Mouse (Mus musculus): ENCODE data around the gene Rap1b. TPM values are rescaled to one million over a fixed set of nuclear protein-coding genes. Genes with fewer than 3 reads are reported as not detected.

Gene Rap1b
- polyA plus RNA-seq, 1 experiment from 2014 or later, result 135 TPM

GRCm38 (mm10) chr10:117816721-117817120 is 29.1 kb downstream of the Rap1b start:
- no peak overlapping the region for H3K9ac ChIP-seq (ENCODE audit: low read length)
- no peak overlapping the region for H3K4me2 ChIP-seq (ENCODE audit: low read depth, low read length)
- H3K27me3 ChIP-seq (ENCODE audit: control insufficient read depth, insufficient read depth, low read length), result no peaks in the 10 kb centered on the region
- WGBS, result 76% methylated on average over 6 of the region's 6 CpGs
- H3K4me3 ChIP-seq (ENCODE audit: low read length), result no peak overlapping the region
- no peaks in the 10 kb centered on the region for H3K4me1 ChIP-seq (ENCODE audit: control insufficient read depth, insufficient read depth, low read length)
- no peak for ATAC-seq (replicated peaks; ENCODE audit: extremely low read depth, insufficient read depth, low FRiP score)
- peaks cover 55% of the 10 kb centered on the region for H3K36me3 ChIP-seq (ENCODE audit: control insufficient read depth, insufficient read depth)
- H3K27ac ChIP-seq (ENCODE audit: low read length), result no peak overlapping the region
- no peaks in the 10 kb centered on the region for H3K9me3 ChIP-seq (replicated peaks; ENCODE audit: control insufficient read depth, low read length)

- Histone ChIP-seq H3K36me3 (ENCODE audit: control insufficient read depth, insufficient read depth) (peaks cover 37% of the 10 kb centered on the region), H3K4me2 (ENCODE audit: low read depth, low read length) (no peak overlapping the region), H3K4me1 (ENCODE audit: control insufficient read depth, insufficient read depth, low read length) (no peaks in the 10 kb centered on the region), H3K27ac (ENCODE audit: low read length) (no peak overlapping the region), H3K9ac (ENCODE audit: low read length) (no peak overlapping the region), H3K9me3 (replicated peaks; ENCODE audit: control insufficient read depth, low read length) (no peaks in the 10 kb centered on the region), H3K4me3 (ENCODE audit: low read length) (no peak overlapping the region), H3K27me3 (ENCODE audit: control insufficient read depth, insufficient read depth, low read length) (no peaks in the 10 kb centered on the region)
- WGBS, result 94% methylated on average over 2 of the region's 2 CpGs
- no peak for ATAC-seq (replicated peaks; ENCODE audit: extremely low read depth, insufficient read depth, low FRiP score)
Observed at GRCm38 (mm10) chr10:117812501-117812900, 33.3 kb downstream of the Rap1b start.

GRCm38 (mm10) chr10:117811555-117811954 is 34.3 kb downstream of the Rap1b start:
- Histone ChIP-seq H3K4me3 (ENCODE audit: low read length) (no peak overlapping the region), H3K9ac (ENCODE audit: low read length) (no peak overlapping the region), H3K9me3 (replicated peaks; ENCODE audit: control insufficient read depth, low read length) (no peaks in the 10 kb centered on the region), H3K4me1 (ENCODE audit: control insufficient read depth, insufficient read depth, low read length) (no peaks in the 10 kb centered on the region), H3K27ac (ENCODE audit: low read length) (no peak overlapping the region), H3K4me2 (ENCODE audit: low read depth, low read length) (no peak overlapping the region), H3K27me3 (ENCODE audit: control insufficient read depth, insufficient read depth, low read length) (no peaks in the 10 kb centered on the region), H3K36me3 (ENCODE audit: control insufficient read depth, insufficient read depth) (peaks cover 30% of the 10 kb centered on the region)
- no peak for ATAC-seq (replicated peaks; ENCODE audit: extremely low read depth, insufficient read depth, low FRiP score)
- WGBS, result 93% methylated on average over 8 of the region's 8 CpGs

- 79% methylated on average over 11 of the region's 11 CpGs for WGBS
- no peak for ATAC-seq (replicated peaks; ENCODE audit: extremely low read depth, insufficient read depth, low FRiP score)
Observed at GRCm38 (mm10) chr10:117810506-117810905, 35.3 kb downstream of the Rap1b start.

GRCm38 (mm10) chr10:117808068-117808467 is 37.8 kb downstream of the Rap1b start:
- H3K27me3 ChIP-seq (ENCODE audit: control insufficient read depth, insufficient read depth, low read length), result no peaks in the 10 kb centered on the region
- no peak overlapping the region for H3K4me3 ChIP-seq (ENCODE audit: low read length)
- no peak for ATAC-seq (replicated peaks; ENCODE audit: extremely low read depth, insufficient read depth, low FRiP score)
- no peaks in the 10 kb centered on the region for H3K4me1 ChIP-seq (ENCODE audit: control insufficient read depth, insufficient read depth, low read length)
- 77% methylated on average over 6 of the region's 6 CpGs for WGBS
- no peak overlapping the region for H3K27ac ChIP-seq (ENCODE audit: low read length)
- H3K36me3 ChIP-seq (ENCODE audit: control insufficient read depth, insufficient read depth), result peaks cover 15% of the 10 kb centered on the region
- H3K4me2 ChIP-seq (ENCODE audit: low read depth, low read length), result no peak overlapping the region
- H3K9ac ChIP-seq (ENCODE audit: low read length), result no peak overlapping the region
- no peaks in the 10 kb centered on the region for H3K9me3 ChIP-seq (replicated peaks; ENCODE audit: control insufficient read depth, low read length)

More at GRCm38 (mm10) chr10:117810506-117810905, 35.3 kb downstream of the Rap1b start:
- H3K27ac ChIP-seq (ENCODE audit: low read length), result no peak overlapping the region
- H3K36me3 ChIP-seq (ENCODE audit: control insufficient read depth, insufficient read depth), result peaks cover 23% of the 10 kb centered on the region
- no peak overlapping the region for H3K4me2 ChIP-seq (ENCODE audit: low read depth, low read length)
- H3K9me3 ChIP-seq (replicated peaks; ENCODE audit: control insufficient read depth, low read length), result no peaks in the 10 kb centered on the region
- H3K9ac ChIP-seq (ENCODE audit: low read length), result no peak overlapping the region
- no peaks in the 10 kb centered on the region for H3K27me3 ChIP-seq (ENCODE audit: control insufficient read depth, insufficient read depth, low read length)
- no peaks in the 10 kb centered on the region for H3K4me1 ChIP-seq (ENCODE audit: control insufficient read depth, insufficient read depth, low read length)
- no peak overlapping the region for H3K4me3 ChIP-seq (ENCODE audit: low read length)

- no peak for ATAC-seq (replicated peaks; ENCODE audit: extremely low read depth, insufficient read depth, low FRiP score)
- WGBS, result 46% methylated on average over 9 of the region's 9 CpGs
Observed at GRCm38 (mm10) chr10:117805919-117806318, 39.9 kb downstream of the Rap1b start.

GRCm38 (mm10) chr10:117803870-117804850 is 41.7 kb downstream of the Rap1b start:
- 83% methylated on average over 31 of the region's 31 CpGs for WGBS
- ATAC-seq (replicated peaks; ENCODE audit: extremely low read depth, insufficient read depth, low FRiP score), result no peak
- H3K4me2 ChIP-seq (ENCODE audit: low read depth, low read length), result no peak overlapping the region
- no peaks in the 10 kb centered on the region for H3K9me3 ChIP-seq (replicated peaks; ENCODE audit: control insufficient read depth, low read length)
- no peaks in the 10 kb centered on the region for H3K27me3 ChIP-seq (ENCODE audit: control insufficient read depth, insufficient read depth, low read length)
- H3K36me3 ChIP-seq (ENCODE audit: control insufficient read depth, insufficient read depth), result no peaks in the 10 kb centered on the region
- H3K4me3 ChIP-seq (ENCODE audit: low read length), result no peak overlapping the region
- H3K4me1 ChIP-seq (ENCODE audit: control insufficient read depth, insufficient read depth, low read length), result no peaks in the 10 kb centered on the region
- no peak overlapping the region for H3K27ac ChIP-seq (ENCODE audit: low read length)
- no peak overlapping the region for H3K9ac ChIP-seq (ENCODE audit: low read length)

More at GRCm38 (mm10) chr10:117805919-117806318, 39.9 kb downstream of the Rap1b start:
- H3K27ac ChIP-seq (ENCODE audit: low read length), result no peak overlapping the region
- peaks cover 3% of the 10 kb centered on the region; the same call in 1 of the 2 replicates for H3K36me3 ChIP-seq (ENCODE audit: control insufficient read depth, insufficient read depth)
- no peaks in the 10 kb centered on the region for H3K9me3 ChIP-seq (replicated peaks; ENCODE audit: control insufficient read depth, low read length)
- no peak overlapping the region for H3K4me2 ChIP-seq (ENCODE audit: low read depth, low read length)
- no peak overlapping the region for H3K9ac ChIP-seq (ENCODE audit: low read length)
- H3K4me3 ChIP-seq (ENCODE audit: low read length), result no peak overlapping the region
- H3K27me3 ChIP-seq (ENCODE audit: control insufficient read depth, insufficient read depth, low read length), result no peaks in the 10 kb centered on the region
- H3K4me1 ChIP-seq (ENCODE audit: control insufficient read depth, insufficient read depth, low read length), result no peaks in the 10 kb centered on the region

GRCm38 (mm10) chr10:117801886-117802285 is 43.9 kb downstream of the Rap1b start:
- H3K4me3 ChIP-seq (ENCODE audit: low read length), result no peak overlapping the region
- 93% methylated on average over 9 of the region's 9 CpGs for WGBS
- ATAC-seq (replicated peaks; ENCODE audit: extremely low read depth, insufficient read depth, low FRiP score), result no peak
- no peaks in the 10 kb centered on the region for H3K36me3 ChIP-seq (ENCODE audit: control insufficient read depth, insufficient read depth)
- no peak overlapping the region for H3K27ac ChIP-seq (ENCODE audit: low read length)
- H3K9ac ChIP-seq (ENCODE audit: low read length), result no peak overlapping the region
- no peaks in the 10 kb centered on the region for H3K27me3 ChIP-seq (ENCODE audit: control insufficient read depth, insufficient read depth, low read length)
- no peaks in the 10 kb centered on the region for H3K4me1 ChIP-seq (ENCODE audit: control insufficient read depth, insufficient read depth, low read length)
- no peak overlapping the region for H3K4me2 ChIP-seq (ENCODE audit: low read depth, low read length)
- H3K9me3 ChIP-seq (replicated peaks; ENCODE audit: control insufficient read depth, low read length), result no peaks in the 10 kb centered on the region

- Histone ChIP-seq H3K4me3 (ENCODE audit: low read length) (no peak overlapping the region), H3K27me3 (ENCODE audit: control insufficient read depth, insufficient read depth, low read length) (no peaks in the 10 kb centered on the region), H3K9ac (ENCODE audit: low read length) (no peak overlapping the region), H3K4me1 (ENCODE audit: control insufficient read depth, insufficient read depth, low read length) (no peaks in the 10 kb centered on the region), H3K36me3 (ENCODE audit: control insufficient read depth, insufficient read depth) (no peaks in the 10 kb centered on the region), H3K4me2 (ENCODE audit: low read depth, low read length) (no peak overlapping the region), H3K9me3 (replicated peaks; ENCODE audit: control insufficient read depth, low read length) (peaks cover 4% of the 10 kb centered on the region; the same call in 1 of the 2 replicates), H3K27ac (ENCODE audit: low read length) (no peak overlapping the region)
- no peak for ATAC-seq (replicated peaks; ENCODE audit: extremely low read depth, insufficient read depth, low FRiP score)
- WGBS, result 83% methylated on average over 11 of the region's 11 CpGs
Observed at GRCm38 (mm10) chr10:117799806-117800205, 46.0 kb downstream of the Rap1b start.
